Comparison of ENCODE assay signal across 8 mouse cellular contexts in the genomic region with DNA sequence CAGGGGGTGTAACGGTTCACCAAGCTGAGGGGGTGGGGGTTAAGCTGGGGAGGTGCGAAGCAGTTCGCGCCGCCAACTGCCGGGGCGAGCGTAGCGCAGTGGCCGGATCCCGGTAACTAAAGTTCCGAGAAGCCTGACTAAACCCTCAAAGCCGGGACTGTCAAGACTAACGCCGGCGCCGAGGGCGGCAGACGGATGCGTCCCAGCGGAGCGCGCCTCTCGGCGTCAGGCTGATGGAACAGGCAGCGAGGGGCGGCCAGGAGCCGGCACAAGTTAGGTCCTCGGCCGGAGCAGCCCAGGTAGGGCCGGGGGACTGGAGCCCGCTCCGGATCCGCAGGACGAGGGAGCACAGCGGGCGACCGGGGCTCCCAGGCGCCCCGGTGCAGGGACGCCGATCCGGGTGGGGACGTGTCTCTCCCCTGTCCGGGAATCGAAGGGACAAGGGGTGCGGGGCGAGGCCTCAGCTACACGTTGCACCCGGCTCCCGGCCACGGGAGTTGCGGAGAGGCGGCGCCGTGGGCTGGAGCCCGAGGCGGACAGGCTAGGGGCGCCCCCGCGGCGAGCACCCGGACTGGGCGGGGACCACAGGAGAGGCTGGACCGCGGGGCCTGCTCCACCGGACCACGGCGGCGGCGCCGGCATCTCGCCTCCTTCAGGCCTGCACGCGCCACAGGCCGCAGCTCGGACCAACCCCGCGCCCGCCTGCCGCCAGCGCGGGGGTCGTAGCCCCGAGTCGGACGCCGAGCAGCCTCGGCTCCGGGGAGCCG. TPM values are rescaled to one million over a fixed set of nuclear protein-coding genes. Genes with fewer than 3 reads are reported as not detected.
DNase-seq lines count a peak whose midpoint lies in the region; ATAC-seq lines count a peak whose summit lies in the region.

No protein-coding gene starts in this region.

- no peaks in the 10 kb centered on the region for H3K36me3 ChIP-seq in hindbrain, embryonic 13.5 days

- peaks cover 18% of the 10 kb centered on the region for H3K4me1 ChIP-seq in hindbrain, embryonic 13.5 days (replicated peaks)

- H3K27me3 ChIP-seq in hindbrain, embryonic 13.5 days = no peaks in the 10 kb centered on the region

- H3K4me2 ChIP-seq in hindbrain, embryonic 13.5 days = peak overlapping the region; percentile 91

- under 1% methylated on average over 88 of the region's 91 CpGs for WGBS in hindbrain, embryonic 13.5 days

- peak overlapping the region; percentile 98 for H3K9ac ChIP-seq in hindbrain, embryonic 13.5 days

- no peaks in the 10 kb centered on the region for H3K9me3 ChIP-seq in hindbrain, embryonic 13.5 days

- peak overlapping the region; percentile 94 for H3K27ac ChIP-seq in hindbrain, embryonic 13.5 days

- peak; percentile 65 for DNase-seq in R1 (ENCODE audit: low read depth, low spot score)
- DNase-seq in cerebellum, postnatal 10 days = peak; percentile 73 to 83
- DNase-seq in frontal cortex, postnatal 25 days (ENCODE audit: low spot score in 2 of 2) = peak; percentile 37 to 49
- DNase-seq in left cerebral cortex, adult 8-10 months (ENCODE audit: low spot score in 2 of 2) = peak; percentile 43 to 53
- peak; percentile 65 to 67 for DNase-seq in right cerebral cortex, postnatal 10 days (ENCODE audit: low spot score in 2 of 2)
- peak; percentile 76 for DNase-seq in urinary bladder, postnatal 14 days (ENCODE audit: low spot score)

- peak; percentile 86 for ATAC-seq in hindbrain, embryonic 13.5 days (ENCODE audit: low FRiP score)
- peak; percentile 46 for ATAC-seq in megakaryocyte, adult 5-6 weeks (ENCODE audit: poor library complexity, severe bottlenecking)

- peak overlapping the region; percentile 87 for H3K4me3 ChIP-seq in hindbrain, embryonic 13.5 days

RNA-seq across cellular contexts. Expression of a gene that starts 1.0 kb away (rescaled TPM):
- polyA plus RNA-seq in hindbrain, embryonic 13.5 days (2015; fragmentation: Nextera tagmentation; extraction: Ambion mirVana) = 12.6 and 13.6 TPM in 2 replicates
- 10 to 100 TPM; 10.1 to 12.0 (median 10.4) TPM for total RNA-seq in left cerebral cortex, adult 8-10 months (2022)
- total RNA-seq in megakaryocyte, adult 5-6 weeks (2015) = 12.3 and 16.4 TPM in 2 replicates
- total RNA-seq in megakaryocyte, adult 5-6 weeks (2017) = 13.0 and 18.1 TPM in 2 replicates

Comparison
In these comparisons a context has a peak if more than half of its experiments do, and no peak if none do; other contexts are left out.
1. Peak in every context shown above with its lines: DNase-seq, ATAC-seq, H3K4me3 ChIP-seq and H3K27ac ChIP-seq.